Mouse (Mus musculus): ENCODE measurements at regions not wholly inside any gene's neighbourhood (a gene's known extent, or its start where the extent isn't known, plus 50 kb on each side); places are given as distances from the start of the nearest gene placed in this dataset.

DNA sequence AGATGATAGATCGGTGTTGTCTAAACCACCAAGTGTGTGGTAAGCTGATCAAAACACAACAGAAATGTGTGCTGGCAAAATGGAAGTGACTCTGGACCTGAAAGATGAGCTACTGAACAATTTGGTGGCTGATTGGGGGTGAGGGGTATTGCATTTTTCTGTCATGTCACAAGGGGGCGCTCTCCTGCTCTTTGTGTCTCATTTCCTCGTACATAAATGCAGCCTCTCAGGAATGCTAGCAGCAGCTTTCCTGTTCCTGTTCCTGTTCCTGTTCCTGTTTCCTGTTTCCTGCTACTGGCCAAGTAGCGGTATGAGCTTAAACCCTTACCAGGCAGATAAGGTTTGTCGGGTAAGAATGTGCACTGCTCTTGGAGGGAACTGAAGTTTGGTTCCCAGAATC, 134.7 kb upstream of the Fstl4 start:
- no peak for DNase-seq (ENCODE audit: low spot score in 2 of 2)

DNA sequence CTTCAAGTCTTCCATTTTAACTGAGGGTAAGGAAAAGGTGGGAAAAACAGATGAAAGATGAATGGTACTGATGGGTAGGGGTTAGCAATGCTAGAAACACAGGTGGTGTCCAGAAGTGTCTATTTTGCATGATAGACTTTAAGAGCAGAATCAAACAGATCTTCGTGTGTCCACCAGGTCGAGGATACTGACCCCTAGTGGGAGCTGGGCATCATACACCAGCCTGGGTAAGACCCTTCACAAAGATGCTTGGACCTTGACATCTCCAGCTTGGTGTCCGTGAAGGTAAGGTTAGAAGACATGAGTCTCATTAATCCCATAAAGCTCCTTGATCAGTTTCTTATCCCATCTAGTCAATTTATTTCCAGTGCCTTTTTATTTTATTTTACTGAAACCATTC, 132.9 kb upstream of the Fstl4 start:
- DNase-seq (ENCODE audit: low spot score in 2 of 2), result no peak

DNA sequence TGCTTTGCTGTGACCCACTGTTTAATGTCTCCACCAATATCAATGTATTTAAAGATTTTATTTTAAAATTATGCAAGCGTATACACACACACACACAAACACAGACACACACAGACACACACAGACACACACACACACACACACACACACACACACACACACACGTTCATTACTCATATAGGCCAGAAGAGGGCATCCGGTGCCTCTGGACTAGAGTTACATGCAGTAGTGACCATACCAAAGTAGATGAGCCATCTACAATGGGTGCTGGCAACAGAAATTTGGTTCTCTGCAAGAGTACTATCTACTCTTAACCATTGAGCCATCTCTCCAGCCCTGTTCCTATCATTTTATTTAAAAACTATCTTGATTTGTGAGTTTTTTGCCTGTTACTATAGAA, 130.2 kb upstream of the Fstl4 start:
- no peak for DNase-seq (ENCODE audit: low spot score in 2 of 2)

DNA sequence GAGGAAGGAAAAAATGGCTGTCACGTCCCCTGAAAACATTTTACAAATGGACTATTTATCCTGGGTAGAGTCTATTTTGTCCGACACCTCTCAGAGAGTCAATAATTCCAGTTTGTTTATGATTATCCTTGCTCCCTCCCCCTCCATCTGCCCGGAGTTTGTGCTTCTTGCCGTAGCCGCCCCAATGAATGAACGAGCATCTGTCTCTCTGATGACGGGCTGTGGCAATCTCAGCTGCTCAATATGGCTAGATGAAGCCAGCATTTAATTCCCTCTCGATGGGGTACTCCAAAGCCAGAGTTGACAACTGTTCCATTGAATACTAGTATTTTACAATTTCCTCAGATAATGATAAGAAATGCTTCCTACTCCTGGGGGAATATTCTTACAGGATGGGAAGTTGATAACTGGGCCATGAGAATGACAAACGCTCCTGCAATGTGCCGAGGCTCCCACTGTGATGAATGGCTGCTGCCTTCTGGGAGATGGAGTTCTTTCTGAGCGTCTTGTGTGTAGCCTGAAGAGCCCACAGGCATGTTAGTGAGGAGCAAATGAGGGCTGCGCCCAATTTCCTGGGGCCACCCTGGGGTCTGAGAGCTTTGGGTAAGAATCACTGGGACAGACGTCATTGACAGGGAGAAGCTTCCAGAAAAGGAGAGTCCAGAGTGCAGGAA, 128.6 kb upstream of the Fstl4 start:
- DNase-seq (ENCODE audit: low spot score in 2 of 2), result no peak

DNA sequence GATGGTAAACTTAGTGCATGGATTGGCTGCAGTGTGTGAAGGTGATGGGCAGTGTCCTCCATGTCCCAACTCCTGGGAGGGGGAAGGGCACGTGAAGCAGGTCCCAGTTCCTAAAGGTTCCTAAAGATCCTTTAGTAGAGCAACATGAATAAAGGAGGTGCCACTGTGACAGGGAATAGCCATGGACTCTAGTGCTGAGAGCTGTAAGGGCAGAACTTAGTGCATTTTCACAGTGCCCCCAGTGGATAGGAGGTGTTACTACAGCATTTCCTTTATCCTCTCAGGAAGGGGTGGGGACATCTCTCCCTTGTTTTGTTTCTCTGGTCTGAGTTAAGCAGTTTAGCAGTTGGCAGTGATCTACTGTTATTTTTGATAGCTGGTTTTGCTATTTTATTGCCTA, 125.5 kb upstream of the Fstl4 start:
- DNase-seq (ENCODE audit: low spot score in 2 of 2), result no peak

DNA sequence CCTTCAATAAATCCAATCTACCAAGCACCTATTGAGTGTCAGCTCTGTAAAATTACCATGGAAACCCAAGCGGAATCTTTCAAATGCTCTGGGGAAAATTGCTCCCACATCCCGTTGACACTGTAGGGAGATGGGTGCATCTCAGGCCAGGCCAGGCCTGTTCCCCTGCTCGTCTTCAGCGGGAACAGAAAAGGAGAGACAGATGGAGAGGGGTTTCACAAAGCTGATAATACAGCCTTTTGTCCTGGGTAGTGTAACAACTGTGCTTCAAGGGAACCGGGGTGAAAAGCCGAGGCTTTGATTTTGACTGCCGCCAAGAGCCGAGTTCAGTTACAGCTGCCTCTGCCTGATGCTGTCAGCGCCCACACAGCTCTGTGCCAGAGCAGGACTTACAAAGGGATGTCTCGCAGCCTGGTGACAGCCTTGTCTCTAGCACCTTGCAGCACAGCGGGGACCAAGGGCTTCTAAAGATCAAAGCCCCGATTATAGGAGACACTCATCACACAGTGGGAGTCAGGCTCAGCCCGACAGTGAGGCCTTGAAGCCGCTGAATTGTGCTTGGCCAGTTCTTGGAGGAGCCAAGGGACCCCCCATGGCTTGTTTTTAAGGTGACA, 122.6 kb upstream of the Fstl4 start:
- DNase-seq (ENCODE audit: low spot score in 2 of 2), result no peak

DNA sequence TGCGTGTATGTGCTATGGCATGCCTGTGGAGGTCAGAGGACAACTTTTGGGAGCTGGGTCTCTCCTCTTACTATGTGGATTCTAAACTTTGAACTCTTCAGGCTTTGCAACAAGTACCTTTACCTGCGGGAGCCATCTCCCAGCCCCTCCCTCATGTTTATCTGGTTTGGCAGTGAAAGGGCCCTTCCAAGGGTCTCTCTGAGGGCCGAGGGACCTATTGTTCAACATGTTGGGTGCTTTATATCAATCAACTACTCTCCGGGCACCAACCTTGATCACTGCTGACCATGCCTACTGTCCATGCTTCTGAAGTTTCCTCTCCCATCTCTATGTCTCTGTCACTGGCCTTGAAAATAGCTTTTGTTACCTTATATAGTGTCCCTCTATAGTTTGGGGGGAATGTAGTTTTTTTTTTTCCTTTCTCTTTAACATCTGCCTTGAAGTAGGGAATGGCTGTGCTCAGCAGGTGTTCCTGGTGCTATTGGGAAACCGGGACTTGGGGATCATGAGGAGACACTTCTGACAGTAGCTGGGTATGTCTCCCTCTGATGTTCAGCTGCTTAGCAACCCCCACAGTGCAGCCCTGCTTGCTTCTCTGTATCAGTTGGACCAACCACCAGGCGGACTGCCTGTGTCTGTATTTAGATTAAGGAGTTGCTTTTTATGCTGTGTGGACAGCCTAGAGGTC, 120.2 kb upstream of the Fstl4 start:
- DNase-seq (ENCODE audit: low spot score in 2 of 2), result no peak

DNA sequence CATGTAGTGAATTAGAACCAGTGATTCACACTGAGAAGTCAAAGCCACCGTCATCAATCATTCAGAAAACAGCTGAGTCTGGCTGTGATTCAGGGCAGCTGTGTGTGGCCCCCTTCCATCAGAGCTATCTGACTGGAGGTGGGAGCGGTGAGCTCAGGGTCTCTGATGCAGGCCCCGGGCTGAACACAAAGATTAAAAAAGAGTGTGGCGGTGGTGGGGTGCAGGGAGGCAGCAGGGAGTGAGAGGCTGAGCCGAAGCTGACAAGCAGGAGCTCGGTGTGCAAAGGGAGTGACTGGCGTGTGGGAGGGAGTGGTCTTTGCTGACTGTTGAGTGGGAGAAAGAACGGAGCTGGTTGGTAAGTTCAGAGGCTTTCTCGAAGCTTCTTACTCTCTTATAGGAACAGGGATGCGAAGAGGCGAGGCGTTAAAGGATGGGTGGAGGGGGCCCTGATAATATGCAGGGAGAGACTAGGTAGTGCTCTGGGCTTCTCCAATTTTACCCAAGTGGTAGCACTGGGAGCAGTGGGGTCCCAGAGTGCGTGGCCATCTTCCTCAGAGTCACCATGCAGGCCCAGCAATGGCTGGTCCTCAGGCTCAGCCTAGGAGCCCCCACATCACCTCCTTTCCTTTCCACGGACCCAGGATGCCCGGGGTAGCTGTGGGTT, 116.1 kb upstream of the Fstl4 start:
- no peak for DNase-seq (ENCODE audit: low spot score in 2 of 2)

DNA sequence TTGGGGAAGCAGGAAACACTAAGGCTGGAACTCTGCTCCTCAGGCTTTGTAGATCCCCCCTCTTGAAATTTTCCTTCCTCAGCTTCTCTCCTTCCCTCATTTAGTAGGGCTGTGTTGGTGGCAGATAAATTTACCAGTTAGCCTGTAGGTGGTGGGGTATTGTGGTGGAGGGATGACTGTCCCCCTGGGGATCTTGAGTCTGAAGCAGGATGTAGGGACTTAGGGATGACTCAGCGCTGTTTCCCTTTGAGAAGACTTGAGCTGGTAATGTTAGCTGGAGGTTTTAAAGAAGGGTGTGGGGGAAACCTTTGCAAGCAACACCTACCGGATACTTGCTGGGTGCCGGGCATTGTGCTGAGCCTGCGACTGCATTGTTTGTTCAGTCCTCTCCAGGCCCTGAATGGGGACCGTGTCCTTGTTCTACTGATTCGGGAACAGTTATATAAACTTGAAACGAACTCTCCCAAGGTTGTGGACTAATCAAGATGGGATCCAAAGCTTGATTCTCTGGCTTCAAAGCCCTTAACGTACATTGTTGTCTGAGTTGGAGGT, 115.5 kb upstream of the Fstl4 start:
- DNase-seq (ENCODE audit: low spot score in 2 of 2), result no peak

DNA sequence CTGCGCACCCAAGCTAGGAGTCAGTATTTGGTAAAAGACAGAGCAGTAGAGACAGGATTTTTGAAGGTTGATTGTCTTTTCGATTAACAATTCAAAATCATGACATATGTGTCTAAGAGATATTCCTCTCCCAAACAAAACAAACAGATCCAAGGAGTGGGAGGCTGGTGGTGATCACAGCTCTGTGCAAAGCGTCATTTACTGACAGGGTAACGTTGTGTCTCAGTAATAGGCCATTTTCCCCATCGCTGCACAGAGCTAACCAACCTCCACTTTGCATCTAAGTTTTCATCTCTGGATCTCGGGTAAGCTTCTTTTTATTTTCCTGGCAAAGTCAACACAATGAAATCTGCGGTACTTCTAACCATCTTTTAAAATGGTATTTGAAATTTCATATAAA, 109.8 kb upstream of the Fstl4 start:
- DNase-seq (ENCODE audit: low spot score in 2 of 2), result no peak

DNA sequence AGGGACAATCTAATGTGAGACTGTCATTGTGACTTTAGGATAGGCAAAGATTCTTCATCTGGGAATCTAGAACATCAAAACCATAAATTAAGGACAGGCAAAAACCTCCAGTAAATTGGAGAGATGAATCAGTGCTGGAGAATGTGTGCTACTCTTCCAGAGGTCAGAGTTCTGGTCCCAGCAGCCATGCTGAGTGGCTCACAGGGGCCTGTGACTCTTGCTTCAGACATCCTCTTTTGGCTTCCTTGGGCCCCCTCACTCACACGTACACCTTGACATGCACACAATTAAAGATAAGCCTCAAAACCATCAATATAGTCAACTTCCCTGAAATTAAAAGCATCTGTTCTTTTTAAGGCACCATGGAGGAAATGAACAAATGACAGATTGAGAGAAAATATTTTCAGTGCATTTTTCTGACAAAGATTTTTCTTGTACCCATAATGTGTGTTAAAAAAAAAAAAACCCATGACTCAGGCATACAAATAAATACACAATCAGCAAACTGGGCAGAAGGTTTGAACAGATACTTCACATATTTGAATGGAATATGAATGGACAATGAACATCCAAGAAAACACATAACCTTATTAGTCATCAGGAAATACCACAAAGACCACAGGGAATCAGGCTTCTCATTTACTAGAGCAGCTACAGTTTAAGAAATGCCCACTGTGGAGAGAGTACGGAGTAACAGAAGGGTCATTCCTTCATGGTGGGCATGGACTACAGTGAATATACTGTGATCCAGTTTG, 108.5 kb upstream of the Fstl4 start:
- no peak for DNase-seq (ENCODE audit: low spot score in 2 of 2)

DNA sequence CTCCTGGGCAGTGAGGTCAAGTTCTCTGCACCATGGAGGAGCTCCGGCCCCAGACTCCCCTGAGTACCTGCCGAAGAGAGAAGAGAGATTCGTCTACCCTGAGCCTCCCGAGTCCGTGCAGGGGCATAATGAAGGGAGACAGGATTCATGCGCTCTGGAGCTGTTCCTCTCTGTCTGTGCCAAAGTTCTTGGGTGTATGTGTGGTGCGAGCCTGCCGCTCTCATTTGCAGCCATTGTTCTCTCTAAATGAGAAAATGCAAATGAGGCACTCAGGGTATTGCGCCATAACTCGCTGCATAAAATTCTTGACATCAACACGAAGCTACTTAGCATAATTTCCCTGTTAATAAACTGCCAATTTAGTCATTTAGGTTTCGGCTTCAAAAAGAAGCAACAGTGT, 103.2 kb upstream of the Fstl4 start:
- DNase-seq (ENCODE audit: low spot score in 2 of 2), result no peak

DNA sequence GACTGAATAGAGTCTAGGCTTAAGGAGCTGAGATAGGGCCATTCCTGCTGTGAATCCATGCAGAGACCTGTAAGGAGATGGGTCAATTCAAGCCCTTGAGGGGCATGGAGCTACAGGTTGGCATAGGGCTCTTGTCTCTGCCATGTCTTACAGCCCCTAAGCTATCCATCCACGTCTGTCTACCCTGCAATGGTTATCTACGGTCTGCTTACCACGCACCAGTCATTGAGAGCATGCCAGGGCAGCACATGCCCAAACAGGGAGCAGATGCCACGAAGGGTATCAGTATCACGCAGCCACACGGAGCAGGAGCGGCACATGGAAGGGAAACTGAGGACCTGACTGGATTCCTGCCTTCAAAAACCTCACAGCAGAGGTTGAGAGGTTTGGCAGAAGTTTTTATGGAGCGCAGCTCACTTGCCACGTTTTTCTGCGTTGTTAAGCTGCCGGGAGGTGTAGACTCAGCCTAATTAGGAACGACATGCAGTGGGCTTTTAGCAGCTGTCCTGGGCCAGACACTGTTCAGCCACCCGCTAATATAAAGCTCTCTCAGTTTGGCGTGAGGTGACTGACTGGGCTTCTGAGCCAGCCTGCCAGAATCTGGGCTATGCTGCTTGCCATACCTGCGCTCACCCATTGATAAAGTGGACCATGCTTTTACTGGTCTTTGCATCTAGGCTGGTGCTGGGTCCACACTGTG, 102.4 kb upstream of the Fstl4 start:
- no peak for DNase-seq (ENCODE audit: low spot score in 2 of 2)

DNA sequence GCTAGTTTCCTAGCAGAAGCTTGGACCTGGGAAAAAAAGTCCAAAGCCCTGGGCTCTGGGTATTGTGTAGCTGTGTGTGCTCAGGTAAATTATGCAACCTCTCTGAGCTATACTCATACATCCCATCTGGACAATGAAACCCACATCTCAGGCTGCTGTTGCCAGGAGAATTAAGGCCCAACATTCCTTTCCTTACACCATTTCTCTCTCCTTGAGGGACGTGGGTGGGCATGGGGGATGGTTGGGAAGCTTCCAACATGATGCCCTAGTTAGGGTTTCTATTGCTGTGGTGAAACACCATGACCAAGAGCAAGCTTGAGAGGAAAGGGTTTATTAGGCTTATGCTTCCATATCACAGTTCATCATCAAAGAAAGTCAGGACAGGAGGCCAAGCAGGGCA, 99.1 kb upstream of the Fstl4 start:
- DNase-seq (ENCODE audit: low spot score in 2 of 2), result no peak

DNA sequence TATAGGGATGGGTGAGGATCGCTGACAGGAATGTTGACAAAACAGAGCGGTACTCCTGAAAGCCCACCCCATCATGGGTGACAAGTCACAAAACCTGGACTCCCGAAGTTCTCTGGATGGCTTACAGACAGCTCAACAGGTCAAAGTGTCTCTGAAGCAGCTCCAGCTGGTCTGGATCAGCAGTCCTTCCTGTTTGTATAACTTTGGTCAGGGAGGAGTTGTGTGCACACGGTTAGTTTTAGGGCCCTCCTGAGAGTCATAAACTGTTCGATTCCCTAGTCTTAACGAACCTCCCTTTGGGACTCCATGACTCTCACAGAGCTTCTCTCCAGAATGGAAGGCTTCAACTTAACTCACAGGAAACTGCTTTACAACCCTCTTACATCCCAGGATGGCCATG, 89.4 kb upstream of the Fstl4 start:
- no peak for DNase-seq (ENCODE audit: low spot score in 2 of 2)

DNA sequence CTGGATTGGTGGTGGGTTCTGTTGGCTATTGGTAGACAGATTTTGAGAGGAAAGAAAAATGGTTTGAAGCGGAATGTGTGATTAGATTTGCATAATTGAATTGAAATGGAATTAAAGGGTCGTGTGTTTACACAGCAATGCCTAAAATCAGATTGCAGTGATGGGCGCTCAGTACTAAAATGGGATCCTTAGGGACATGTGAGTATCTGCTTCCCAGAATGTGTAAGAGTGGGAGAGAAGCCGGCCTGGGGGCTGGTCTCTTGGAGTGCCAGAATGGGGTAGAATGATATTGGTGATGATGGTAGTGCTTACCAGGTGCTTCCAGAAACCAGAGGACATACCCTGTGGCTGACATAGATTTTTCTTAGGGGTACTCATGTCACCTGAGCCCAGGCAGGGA, 86.2 kb upstream of the Fstl4 start:
- DNase-seq (ENCODE audit: low spot score in 2 of 2), result no peak

DNA sequence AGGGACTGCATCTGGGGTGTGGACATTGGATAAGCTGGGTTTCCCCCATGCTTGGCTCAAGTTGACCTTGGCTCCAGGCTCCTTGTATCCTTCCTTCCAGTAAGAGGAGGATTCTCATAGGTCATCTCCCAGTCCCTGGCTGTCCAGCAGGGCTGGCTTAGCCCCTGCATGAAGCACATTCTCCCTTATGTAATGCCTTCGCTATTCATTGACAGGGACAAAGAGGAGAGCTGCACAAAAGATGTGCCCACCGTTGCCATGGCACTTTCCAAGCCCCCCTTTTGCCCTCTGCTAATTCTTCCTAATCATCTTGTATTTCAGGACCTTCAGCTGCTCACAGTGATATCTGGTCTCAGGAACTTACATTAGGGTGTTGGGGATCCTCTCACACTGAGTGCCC, 79.0 kb upstream of the Fstl4 start:
- no peak for DNase-seq (ENCODE audit: low spot score in 2 of 2)

DNA sequence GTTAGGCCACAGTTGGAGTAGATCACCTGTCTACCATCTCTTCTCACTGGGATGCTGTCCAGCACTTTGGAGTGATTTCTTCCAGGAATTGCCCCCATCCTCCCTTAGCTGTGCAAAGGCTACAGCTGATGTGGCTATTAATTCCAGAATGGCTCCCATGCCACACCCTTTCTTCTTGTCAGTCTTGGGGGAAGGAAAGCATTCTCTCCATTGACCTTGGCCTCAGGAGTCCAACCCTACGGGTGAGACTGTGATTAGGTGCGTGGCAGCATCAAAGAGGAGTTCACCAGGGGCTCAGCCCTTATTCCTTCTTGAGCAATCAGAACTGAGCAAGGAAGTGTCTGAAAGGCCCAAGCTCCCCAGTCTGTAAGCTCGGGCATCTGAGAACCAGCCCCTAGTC, 71.7 kb upstream of the Fstl4 start:
- no peak for DNase-seq (ENCODE audit: low spot score in 2 of 2)

DNA sequence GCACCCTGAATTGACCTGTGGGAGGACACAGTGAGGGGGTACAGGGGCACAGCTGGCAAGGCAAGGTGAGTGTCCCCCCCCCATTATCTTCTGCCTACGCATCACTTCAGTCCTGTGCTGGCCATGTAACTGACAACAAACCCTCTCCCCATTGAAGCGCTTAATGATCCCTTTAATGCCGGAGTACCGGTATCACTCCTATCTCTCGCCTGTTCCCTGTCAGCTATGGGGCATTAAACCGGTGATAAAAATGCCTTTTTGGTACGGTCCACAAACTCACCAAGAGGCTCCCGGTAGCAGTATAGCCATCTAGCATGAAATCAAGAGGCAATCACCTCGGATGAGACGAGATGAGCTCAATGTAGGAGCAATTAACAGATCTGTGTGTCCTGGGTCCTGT, 62.8 kb upstream of the Fstl4 start:
- no peak for DNase-seq (ENCODE audit: low spot score in 2 of 2)

DNA sequence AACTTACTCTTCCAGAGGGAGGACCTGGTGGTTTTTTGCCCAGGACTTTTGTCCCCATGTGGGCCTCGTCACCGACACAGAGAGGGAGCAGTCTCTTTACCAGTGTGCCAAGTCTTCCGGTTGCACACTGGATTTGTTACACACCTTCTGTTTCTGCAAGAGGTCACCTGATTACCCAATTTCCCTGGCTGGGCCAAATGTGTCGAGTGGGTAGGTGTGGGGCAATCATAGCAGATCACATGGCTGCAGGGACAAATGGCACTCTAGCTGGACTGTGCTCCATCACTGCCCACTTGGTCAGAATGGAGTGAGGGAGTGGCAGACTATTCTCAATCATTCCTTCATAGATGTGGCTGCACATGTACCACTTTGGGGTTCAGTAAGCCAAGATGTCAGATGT, 61.0 kb upstream of the Fstl4 start:
- no peak for DNase-seq (ENCODE audit: low spot score in 2 of 2)
